Mouse (Mus musculus) heart, adult 2 months (tissue): Measurements from ENCODE around the gene Ppfia1.

ENCODE experiments used
- CTCF ChIP-seq: fragments of 200-600 bp; IDR thresholded peaks from 2 replicates; pipeline ENCODE4 v1.8.1; 2022; ENCODE audit warnings: antibody characterized with exemption, mild to moderate bottlenecking, moderate library complexity
- EP300 ChIP-seq: fragments of 200-500 bp; IDR thresholded peaks from 2 replicates; pipeline ENCODE4 v1.6.1; 2011; ENCODE audit warnings: low read depth, low read length, control low read depth; ENCODE audit not compliant: insufficient read depth

DNA sequence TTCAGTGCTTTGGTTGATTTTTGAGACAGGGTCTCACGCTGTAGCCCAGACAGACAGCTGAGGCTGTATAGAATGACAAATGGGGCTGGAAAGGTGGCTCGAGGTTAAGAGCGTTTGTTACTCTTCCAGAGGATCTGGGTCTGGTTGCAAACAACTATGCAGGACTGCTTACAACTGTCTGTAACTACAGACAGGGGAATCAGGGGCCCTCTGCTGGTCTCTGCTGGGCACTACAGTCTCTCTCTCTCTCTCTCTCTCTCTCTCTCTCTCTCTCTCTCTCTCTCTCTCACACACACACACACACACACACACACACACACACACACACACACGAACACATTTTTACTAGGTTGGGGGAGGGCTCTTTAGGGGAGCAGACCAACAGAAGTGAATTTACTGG, 30.1 kb upstream of the Ppfia1 start:
- TF ChIP-seq CTCF, result peak; percentile 63
- TF ChIP-seq EP300, result no peak
